Mouse (Mus musculus) small intestine, adult 2 months (tissue): Measurements from ENCODE around the gene Dnah5. TPM values are rescaled to one million over a fixed set of nuclear protein-coding genes. Genes with fewer than 3 reads are reported as not detected.

ENCODE experiments used
- H3K27ac ChIP-seq: fragments of 200-500 bp; 2 replicates; pipeline ENCODE4 v1.5.1; 2012; ENCODE audit warnings: low read depth, low read length, control low read depth, inconsistent platforms; ENCODE audit not compliant: insufficient read depth
- H3K27me3 ChIP-seq: fragments of 200-500 bp; 2 replicates; pipeline ENCODE4 v1.6.1; 2012; ENCODE audit warnings: mild to moderate bottlenecking, moderate library complexity, low read length, inconsistent platforms; ENCODE audit not compliant: control insufficient read depth, insufficient read depth
- H3K36me3 ChIP-seq: fragments of 200-500 bp; 2 replicates; pipeline ENCODE4 v1.6.1; 2012; ENCODE audit warnings: mild to moderate bottlenecking, low read length, control low read depth, inconsistent platforms; ENCODE audit not compliant: control insufficient read depth, insufficient read depth
- H3K4me1 ChIP-seq: fragments of 200-500 bp; 2 replicates; pipeline ENCODE4 v1.6.1; 2012; ENCODE audit warnings: low read length, inconsistent platforms, mixed read lengths; ENCODE audit not compliant: control insufficient read depth, insufficient read depth, insufficient read length
- H3K4me3 ChIP-seq: fragments of 200-500 bp; 2 replicates; pipeline ENCODE4 v1.5.1; 2012; ENCODE audit warnings: low read depth, mild to moderate bottlenecking, control low read depth, inconsistent platforms, low read length, moderate library complexity
- CTCF ChIP-seq: fragments of 200-500 bp; IDR thresholded peaks from 2 replicates; pipeline ENCODE4 v1.5.1; 2012; ENCODE audit warnings: low read depth, mild to moderate bottlenecking, control low read depth, inconsistent platforms, low read length, moderate library complexity, mixed read lengths; ENCODE audit not compliant: insufficient replicate concordance, insufficient read length; ENCODE audit errors: extremely low read depth
- POLR2A ChIP-seq: fragments of 200-500 bp; IDR thresholded peaks from 2 replicates; pipeline ENCODE4 v1.6.1; 2012; ENCODE audit warnings: low read depth, mild to moderate bottlenecking, control low read depth, inconsistent platforms, low read length, moderate library complexity
- WGBS: fragments of 180-500 bp; shearing (Covaris S2); methylation state at CpG from one replicate; pipeline ENCODE4 v1.1.7; 2018; 5-methylcytosine and 5-hydroxymethylcytosine counted together
- polyA plus RNA-seq: library from polyadenylated mRNA; depleted of rRNA; stranded (reverse); fragments of >200 nt; gene quantifications from 2 replicates; pipeline ENCODE4 v1.2.3, GENCODE M21; 2012

Dnah5 gene
- polyA plus RNA-seq, 1 experiment: 0.01 TPM

- no peak for TF ChIP-seq CTCF
- TF ChIP-seq POLR2A: no peak
- Histone ChIP-seq H3K36me3 (no peaks in the 10 kb centered on the region), H3K27me3 (no peaks in the 10 kb centered on the region), H3K27ac (no peak overlapping the region), H3K4me1 (no peaks in the 10 kb centered on the region), H3K4me3 (no peak overlapping the region)
- 81% methylated on average over 11 of the region's 11 CpGs for WGBS
These were observed 24.6 kb upstream of the Dnah5 start for GRCm38 (mm10) chr15:28178951-28179350.

- no peak for TF ChIP-seq POLR2A
- no peak for TF ChIP-seq CTCF
- Histone ChIP-seq H3K27me3 (no peaks in the 10 kb centered on the region), H3K27ac (no peak overlapping the region), H3K4me3 (no peak overlapping the region), H3K36me3 (no peaks in the 10 kb centered on the region), H3K4me1 (no peaks in the 10 kb centered on the region)
- WGBS: 50% methylated on average over 6 of the region's 6 CpGs
These were observed 24.0 kb upstream of the Dnah5 start for GRCm38 (mm10) chr15:28179556-28179955.

- H3K4me3 ChIP-seq: no peak overlapping the region
These were observed 21.7 kb upstream of the Dnah5 start for GRCm38 (mm10) chr15:28181862-28182261.

GRCm38 (mm10) chr15:28182567-28182966, 21.0 kb upstream of the Dnah5 start:
- H3K27ac ChIP-seq: no peak overlapping the region
- TF ChIP-seq POLR2A: no peak
- no peaks in the 10 kb centered on the region for H3K27me3 ChIP-seq
- no peaks in the 10 kb centered on the region for H3K4me1 ChIP-seq
- WGBS: 62% methylated on average over 3 of the region's 3 CpGs
- no peak overlapping the region for H3K4me3 ChIP-seq
- H3K36me3 ChIP-seq: no peaks in the 10 kb centered on the region

More at GRCm38 (mm10) chr15:28181862-28182261, 21.7 kb upstream of the Dnah5 start:
- Histone ChIP-seq H3K27ac (no peak overlapping the region), H3K36me3 (no peaks in the 10 kb centered on the region), H3K27me3 (no peaks in the 10 kb centered on the region), H3K4me1 (no peaks in the 10 kb centered on the region)
- 13% methylated on average over 10 of the region's 10 CpGs for WGBS
- TF ChIP-seq CTCF: peak; percentile 61; the same call in 1 of the 2 replicates
- no peak for TF ChIP-seq POLR2A

- Histone ChIP-seq H3K4me3 (no peak overlapping the region), H3K27ac (no peak overlapping the region), H3K27me3 (no peaks in the 10 kb centered on the region), H3K36me3 (no peaks in the 10 kb centered on the region), H3K4me1 (no peaks in the 10 kb centered on the region)
- TF ChIP-seq POLR2A (no peak), CTCF (peak; percentile 86)
- WGBS: 25% methylated on average over 22 of the region's 22 CpGs
These were observed 15.8 kb upstream of the Dnah5 start for GRCm38 (mm10) chr15:28187472-28188360.

- H3K4me1 ChIP-seq: no peaks in the 10 kb centered on the region
- 68% methylated on average over 11 of the region's 11 CpGs for WGBS
- H3K27me3 ChIP-seq: no peaks in the 10 kb centered on the region
- H3K27ac ChIP-seq: no peak overlapping the region
- no peak for TF ChIP-seq CTCF
- no peak for TF ChIP-seq POLR2A
- H3K36me3 ChIP-seq: no peaks in the 10 kb centered on the region
- no peak overlapping the region for H3K4me3 ChIP-seq
These were observed 15.1 kb upstream of the Dnah5 start for GRCm38 (mm10) chr15:28188361-28189011.

GRCm38 (mm10) chr15:28189668-28190067, 13.9 kb upstream of the Dnah5 start:
- Histone ChIP-seq H3K4me1 (no peaks in the 10 kb centered on the region), H3K27me3 (no peaks in the 10 kb centered on the region), H3K4me3 (no peak overlapping the region), H3K27ac (no peak overlapping the region), H3K36me3 (no peaks in the 10 kb centered on the region)
- 43% methylated on average over 12 of the region's 12 CpGs for WGBS
- TF ChIP-seq CTCF: no peak
- no peak for TF ChIP-seq POLR2A
